Mouse (Mus musculus) ES-E14 (cell line): ENCODE results near the gene Wnk2. TPM values are rescaled to one million over a fixed set of nuclear protein-coding genes. Genes with fewer than 3 reads are reported as not detected.

ENCODE experiments used
- DNase-seq: peaks from one replicate; pipeline ENCODE4 v3.0.0-alpha.2; 2013; ENCODE audit warnings: low read depth, low spot score
- H3K27ac ChIP-seq: 2 replicates; pipeline ENCODE4 v1.5.1; 2012; ENCODE audit warnings: low read depth, mild to moderate bottlenecking, low read length, moderate library complexity, mixed read lengths; ENCODE audit not compliant: poor library complexity, insufficient read depth, severe bottlenecking
- H3K36me3 ChIP-seq: 2 replicates; pipeline ENCODE4 v1.6.1; 2012; ENCODE audit warnings: mild to moderate bottlenecking, low read length, moderate library complexity, mixed read lengths; ENCODE audit not compliant: control insufficient read depth, poor library complexity, insufficient read depth, severe bottlenecking
- H3K4me1 ChIP-seq, 2 experiments: fragments of 150-350 bp in 1 of 2; sonication (generic) in 1 of 2; 2 replicates each; pipeline ENCODE4 v1.6.1; 2012; ENCODE audit warnings: low read length in 2 of 2, mild to moderate bottlenecking in 1 of 2, mixed read lengths in 1 of 2; ENCODE audit not compliant: control insufficient read depth in 2 of 2, insufficient read depth in 2 of 2, poor library complexity in 1 of 2
- H3K4me3 ChIP-seq, 2 experiments: fragments of 150-350 bp in 1 of 2; sonication (generic) in 1 of 2; 2 replicates each; pipeline ENCODE4 v1.5.1; 2012; ENCODE audit warnings: low read length in 2 of 2, low read depth in 1 of 2, mild to moderate bottlenecking in 1 of 2, mixed read lengths in 1 of 2; ENCODE audit not compliant: insufficient read depth in 1 of 2, poor library complexity in 1 of 2, severe bottlenecking in 1 of 2
- H3K9ac ChIP-seq: 2 replicates; pipeline ENCODE4 v1.6.1; 2012; ENCODE audit warnings: low read depth, mild to moderate bottlenecking, low read length, mixed read lengths; ENCODE audit not compliant: poor library complexity, insufficient read depth, severe bottlenecking
- H3K9me3 ChIP-seq: fragments of 150-350 bp; sonication (generic); 2 replicates; pipeline ENCODE4 v1.6.1; 2012; ENCODE audit warnings: low read depth, mild to moderate bottlenecking, low read length; ENCODE audit not compliant: control insufficient read depth, insufficient read depth
- CHD2 ChIP-seq: IDR thresholded peaks from 2 replicates; pipeline ENCODE4 v1.6.1; 2014; ENCODE audit warnings: mild to moderate bottlenecking, low read depth, low read length, inconsistent platforms
- HCFC1 ChIP-seq: IDR thresholded peaks from 2 replicates; pipeline ENCODE4 v1.6.1; 2012; ENCODE audit warnings: low read length, inconsistent platforms, borderline replicate concordance; ENCODE audit not compliant: insufficient read depth
- MAFK ChIP-seq: IDR thresholded peaks from 2 replicates; pipeline ENCODE4 v1.6.1; 2014; ENCODE audit warnings: mild to moderate bottlenecking, low read depth, low read length, inconsistent platforms; ENCODE audit not compliant: insufficient read depth
- ZC3H11A ChIP-seq: IDR thresholded peaks from 2 replicates; pipeline ENCODE4 v1.6.1; 2012; ENCODE audit warnings: low read depth, mild to moderate bottlenecking, inconsistent platforms, low read length, borderline replicate concordance
- ZNF384 ChIP-seq: IDR thresholded peaks from 2 replicates; pipeline ENCODE4 v1.6.1; 2012; ENCODE audit warnings: low read depth, low read length, inconsistent platforms
- in situ Hi-C, 2 experiments: fragments of 600-800 bp; cut with MboI; formaldehyde crosslinking; loops; one replicate each; pipeline ENCODE4 v1.15.1; 2025; ENCODE audit warnings: low sequenced_read_pairs in 2 of 2, inconsistent platforms in 1 of 2; ENCODE audit not compliant: unreplicated experiment in 2 of 2
- total RNA-seq: library from RNA; depleted of rRNA; stranded (reverse); fragments of 300-350 nt; gene quantifications from 2 replicates; pipeline ENCODE4 v1.2.3, GENCODE M21; 2012

The Wnk2 gene
- total RNA-seq, 1 experiment: 1.6 TPM

DNA sequence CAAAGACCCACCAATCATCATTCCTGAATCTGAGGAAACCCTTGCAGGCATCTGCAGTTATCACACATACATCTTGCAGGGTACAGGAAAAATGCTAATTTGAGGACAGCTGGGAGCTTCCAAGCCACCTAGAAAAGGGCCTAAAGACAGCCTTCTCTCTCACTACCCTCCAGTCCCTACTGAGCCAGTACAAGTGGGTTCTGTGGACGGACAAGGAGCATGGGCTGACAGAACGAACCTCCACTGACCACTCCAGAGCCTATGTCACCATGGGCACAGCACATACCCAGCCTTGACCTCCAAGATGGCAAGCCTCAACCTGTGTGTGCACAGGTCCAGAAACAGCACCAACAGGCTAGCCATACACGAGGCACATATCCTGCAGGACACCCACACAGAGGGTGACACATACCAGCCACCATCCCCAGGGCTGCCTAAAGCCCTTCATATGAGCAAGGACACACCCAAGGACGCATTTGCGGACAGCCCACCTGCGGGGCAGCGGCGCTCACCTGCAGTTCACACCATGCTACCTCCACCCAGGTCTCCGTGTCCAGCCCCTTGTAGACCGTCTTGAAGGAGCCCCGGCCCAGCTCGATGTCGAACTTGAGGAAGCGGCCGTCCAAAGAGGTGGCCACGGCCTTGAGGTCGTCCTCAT lies 1.6 kb downstream of the Wnk2 start:
- no peak for TF ChIP-seq CHD2
- no peak for TF ChIP-seq MAFK
- no peak for TF ChIP-seq HCFC1
- TF ChIP-seq ZNF384: no peak
- TF ChIP-seq ZC3H11A: no peak
- peaks cover 0 to 5% of the 10 kb centered on the region in 2 experiments; a peak in 1 of 4 replicates for H3K4me1 ChIP-seq

DNA sequence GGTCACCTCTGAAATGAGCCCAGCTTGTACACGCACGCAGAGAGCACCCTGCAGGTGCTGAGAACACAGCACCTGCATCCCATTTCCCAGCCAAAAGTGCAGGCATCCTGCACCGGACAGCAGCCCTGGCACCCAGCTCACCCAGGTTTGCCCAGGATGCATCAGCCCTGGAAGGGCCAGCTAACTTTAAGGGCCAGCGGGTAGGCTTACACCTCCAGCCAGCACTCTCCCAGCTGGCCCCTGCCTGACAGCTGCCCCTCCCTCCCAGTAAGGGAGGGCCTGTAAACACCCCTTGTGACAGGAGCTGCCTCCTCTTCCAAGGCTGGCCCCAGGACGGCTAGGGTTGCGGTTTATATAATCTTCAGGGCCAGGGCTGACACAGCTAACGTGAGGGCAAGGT lies 2.4 kb downstream of the Wnk2 start:
- H3K4me3 ChIP-seq: no peak overlapping the region
- no peaks in the 10 kb centered on the region for H3K36me3 ChIP-seq
- H3K9me3 ChIP-seq: no peaks in the 10 kb centered on the region
- H3K4me1 ChIP-seq: peaks cover 0 to 5% of the 10 kb centered on the region in 2 experiments; a peak in 1 of 4 replicates
- H3K9ac ChIP-seq: no peak overlapping the region
- H3K27ac ChIP-seq: no peak overlapping the region
- no peak for DNase-seq
- no peak for TF ChIP-seq HCFC1
- no peak for TF ChIP-seq ZC3H11A
- no peak for TF ChIP-seq MAFK
- TF ChIP-seq ZNF384: no peak
- TF ChIP-seq CHD2: no peak
- in situ Hi-C loops: no loop called here

More for the DNA sequence above, 1.6 kb downstream of the Wnk2 start:
- H3K4me3 ChIP-seq: peak overlapping the region; percentile 78 to 80
- no peaks in the 10 kb centered on the region for H3K36me3 ChIP-seq
- H3K27ac ChIP-seq: no peak overlapping the region
- H3K9me3 ChIP-seq: no peaks in the 10 kb centered on the region
- peak overlapping the region; percentile 54 for H3K9ac ChIP-seq
- DNase-seq: no peak
- in situ Hi-C loops: no loop called here

DNA sequence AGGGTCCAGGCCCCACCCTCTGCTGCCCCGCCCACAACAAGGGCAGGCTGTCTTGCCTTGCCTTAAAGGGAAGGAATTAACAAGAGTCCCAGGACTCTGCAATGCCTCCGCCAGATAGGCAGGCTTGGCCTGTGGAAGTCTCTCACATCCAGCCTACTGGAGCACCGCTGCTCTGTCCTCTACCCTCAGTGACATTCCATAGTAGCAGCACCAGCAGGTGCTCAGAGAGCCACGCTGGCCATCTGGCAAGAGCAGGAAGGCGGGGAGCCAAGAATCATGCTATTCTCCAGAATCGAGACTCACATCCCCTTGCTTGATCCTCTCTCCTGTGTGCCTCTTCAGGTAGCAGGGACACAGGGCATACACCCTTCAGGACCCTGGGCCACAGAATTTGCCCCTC lies 3.4 kb downstream of the Wnk2 start:
- TF ChIP-seq HCFC1: no peak
- no peak for TF ChIP-seq MAFK
- no peak for TF ChIP-seq ZC3H11A
- no peak for TF ChIP-seq CHD2
- TF ChIP-seq ZNF384: no peak
- DNase-seq: no peak
- H3K4me1 ChIP-seq: peaks cover 0 to 5% of the 10 kb centered on the region in 2 experiments; a peak in 1 of 4 replicates
- in situ Hi-C loops: no loop called here
- H3K9ac ChIP-seq: no peak overlapping the region
- H3K27ac ChIP-seq: no peak overlapping the region
- H3K9me3 ChIP-seq: no peaks in the 10 kb centered on the region
- no peak overlapping the region for H3K4me3 ChIP-seq
- no peaks in the 10 kb centered on the region for H3K36me3 ChIP-seq

DNA sequence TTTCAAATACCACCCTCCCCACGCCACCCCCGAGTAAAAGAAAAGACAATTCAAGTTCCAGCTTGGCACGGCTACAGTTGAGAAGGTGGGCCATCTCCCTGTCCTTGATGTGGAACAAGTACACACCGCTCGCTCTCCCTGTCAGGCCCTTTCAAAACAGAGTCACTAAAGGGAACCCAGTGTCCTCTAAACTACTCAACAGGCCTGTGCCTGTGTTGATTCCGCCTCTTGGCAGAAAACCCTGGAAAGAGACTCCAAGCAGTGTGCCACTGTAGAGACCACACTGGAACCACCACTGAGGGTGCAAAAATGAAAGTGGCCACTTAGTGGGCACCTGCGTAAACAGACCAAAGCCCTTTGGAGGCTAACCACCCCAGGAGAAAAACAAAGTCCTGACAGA lies 4.5 kb downstream of the Wnk2 start:
- TF ChIP-seq MAFK: no peak
- TF ChIP-seq ZNF384: no peak
- TF ChIP-seq ZC3H11A: no peak
- no peak for TF ChIP-seq CHD2
- no peak for TF ChIP-seq HCFC1
- no peak for DNase-seq
- no peak overlapping the region for H3K9ac ChIP-seq
- no peak overlapping the region for H3K4me3 ChIP-seq
- H3K27ac ChIP-seq: no peak overlapping the region
- no peaks in the 10 kb centered on the region for H3K9me3 ChIP-seq
- no peaks in the 10 kb centered on the region for H3K36me3 ChIP-seq
- in situ Hi-C loops: no loop called here
- peaks cover 0 to 5% of the 10 kb centered on the region in 2 experiments; a peak in 1 of 4 replicates for H3K4me1 ChIP-seq
